Mouse (Mus musculus) heart, embryonic 13.5 days (tissue): ENCODE data around the gene Wdr92. TPM values are rescaled to one million over a fixed set of nuclear protein-coding genes. Genes with fewer than 3 reads are reported as not detected.
A peak's percentile ranks its signal among the peaks of the same experiment; 100 is the strongest.

ENCODE experiments used
- ATAC-seq: fragments of 200-750 bp; cut with Nextera tagmentation; 2 replicates; pipeline ENCODE4 v1.8.0; 2017; ENCODE audit warnings: moderate TSS enrichment; ENCODE audit not compliant: insufficient number of reproducible peaks, low FRiP score, low TSS enrichment; ENCODE audit errors: extremely low read depth
- H3K27ac ChIP-seq: fragments of 300-500 bp; sonication (generic); replicated peaks from 2 replicates; pipeline ENCODE4 v1.5.1; 2015; ENCODE audit warnings: moderate library complexity, mild to moderate bottlenecking, inconsistent platforms
- H3K27me3 ChIP-seq: fragments of 300-500 bp; sonication (generic); replicated peaks from 2 replicates; pipeline ENCODE4 v1.6.1; 2015; ENCODE audit warnings: mild to moderate bottlenecking, inconsistent platforms
- H3K36me3 ChIP-seq: fragments of 300-500 bp; sonication (generic); 2 replicates; pipeline ENCODE4 v1.6.1; 2015; ENCODE audit warnings: mild to moderate bottlenecking, inconsistent platforms
- H3K4me1 ChIP-seq: fragments of 300-500 bp; sonication (generic); 2 replicates; pipeline ENCODE4 v1.6.1; 2015; ENCODE audit warnings: inconsistent platforms
- H3K4me2 ChIP-seq: fragments of 300-500 bp; sonication (generic); 2 replicates; pipeline ENCODE4 v1.6.1; 2015; ENCODE audit warnings: inconsistent platforms, mild to moderate bottlenecking, moderate library complexity
- H3K4me3 ChIP-seq: fragments of 300-500 bp; sonication (generic); 2 replicates; pipeline ENCODE4 v1.5.1; 2015; ENCODE audit warnings: moderate library complexity, mild to moderate bottlenecking, inconsistent platforms
- H3K9ac ChIP-seq: fragments of 300-500 bp; sonication (generic); 2 replicates; pipeline ENCODE4 v1.6.1; 2015; ENCODE audit warnings: inconsistent platforms, mild to moderate bottlenecking, moderate library complexity
- H3K9me3 ChIP-seq: fragments of 300-500 bp; sonication (generic); 2 replicates; pipeline ENCODE4 v1.6.1; 2016; ENCODE audit warnings: inconsistent platforms
- WGBS: fragments of 180-500 bp; shearing (Covaris S2); methylation state at CpG from one replicate; pipeline ENCODE4 v1.1.7; 2015; ENCODE audit warnings: mixed read lengths; 5-methylcytosine and 5-hydroxymethylcytosine counted together
- polyA plus RNA-seq: library from polyadenylated mRNA; unstranded; fragments of >200 nt; fragmentation: Nextera tagmentation; extraction: Ambion mirVana; gene quantifications from 2 replicates; pipeline ENCODE4 v1.2.1, GENCODE M21; 2015

The Wdr92 gene
- polyA plus RNA-seq: 18.1 and 20.1 TPM in 2 replicates

DNA sequence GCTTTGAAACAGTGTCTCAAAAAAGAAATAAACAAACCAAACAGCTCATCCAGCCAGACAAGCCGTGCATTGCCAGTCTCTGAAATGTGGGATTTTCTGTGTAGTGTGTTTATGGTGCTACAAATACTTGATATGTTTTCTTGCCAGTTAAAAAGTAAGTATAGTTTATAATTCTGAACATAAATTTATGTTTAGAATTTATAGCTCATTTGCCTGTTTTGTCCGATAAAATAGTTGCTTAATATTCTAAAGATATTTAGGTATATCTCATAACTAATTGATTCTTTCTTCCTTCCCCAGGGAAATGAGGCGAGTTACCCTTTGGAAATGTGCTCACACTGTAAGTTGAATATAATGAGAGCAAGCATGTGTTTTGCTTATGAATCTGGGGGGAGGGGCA is at the start of gene Wdr92:
Gene Wdr92 (plus strand): TSS at position 301 of the 400 bp plus-strand sequence.
- WGBS: 84% methylated on average over 3 of the region's 3 CpGs
- Histone ChIP-seq H3K36me3 (peaks cover 16% of the 10 kb centered on the region), H3K9me3 (no peaks in the 10 kb centered on the region), H3K27me3 (no peaks in the 10 kb centered on the region), H3K4me1 (no peaks in the 10 kb centered on the region), H3K4me2 (no peak within 1 kb of the TSS), H3K4me3 (no peak within 1 kb of the TSS), H3K27ac (no peak within 1 kb of the TSS), H3K9ac (no peak within 1 kb of the TSS)
- no peak for ATAC-seq

GRCm38 (mm10) chr11:17135638-17136037 is 46.3 kb upstream of the Wdr92 start:
- H3K27ac ChIP-seq: no peak overlapping the region
- no peaks in the 10 kb centered on the region for H3K27me3 ChIP-seq
- no peak overlapping the region for H3K4me3 ChIP-seq
- WGBS: 35% methylated on average over 6 of the region's 6 CpGs
- H3K9ac ChIP-seq: no peak overlapping the region
- ATAC-seq: no peak
- H3K4me1 ChIP-seq: no peaks in the 10 kb centered on the region
- H3K9me3 ChIP-seq: no peaks in the 10 kb centered on the region
- no peaks in the 10 kb centered on the region for H3K36me3 ChIP-seq
- H3K4me2 ChIP-seq: no peak overlapping the region

GRCm38 (mm10) chr11:17138306-17139033 is 43.4 kb upstream of the Wdr92 start:
- Histone ChIP-seq H3K27ac (no peak overlapping the region), H3K36me3 (no peaks in the 10 kb centered on the region), H3K27me3 (no peaks in the 10 kb centered on the region), H3K9ac (no peak overlapping the region), H3K9me3 (no peaks in the 10 kb centered on the region), H3K4me2 (no peak overlapping the region), H3K4me1 (no peaks in the 10 kb centered on the region), H3K4me3 (no peak overlapping the region)
- ATAC-seq: no peak
- 57% methylated on average over 6 of the region's 6 CpGs for WGBS

DNA sequence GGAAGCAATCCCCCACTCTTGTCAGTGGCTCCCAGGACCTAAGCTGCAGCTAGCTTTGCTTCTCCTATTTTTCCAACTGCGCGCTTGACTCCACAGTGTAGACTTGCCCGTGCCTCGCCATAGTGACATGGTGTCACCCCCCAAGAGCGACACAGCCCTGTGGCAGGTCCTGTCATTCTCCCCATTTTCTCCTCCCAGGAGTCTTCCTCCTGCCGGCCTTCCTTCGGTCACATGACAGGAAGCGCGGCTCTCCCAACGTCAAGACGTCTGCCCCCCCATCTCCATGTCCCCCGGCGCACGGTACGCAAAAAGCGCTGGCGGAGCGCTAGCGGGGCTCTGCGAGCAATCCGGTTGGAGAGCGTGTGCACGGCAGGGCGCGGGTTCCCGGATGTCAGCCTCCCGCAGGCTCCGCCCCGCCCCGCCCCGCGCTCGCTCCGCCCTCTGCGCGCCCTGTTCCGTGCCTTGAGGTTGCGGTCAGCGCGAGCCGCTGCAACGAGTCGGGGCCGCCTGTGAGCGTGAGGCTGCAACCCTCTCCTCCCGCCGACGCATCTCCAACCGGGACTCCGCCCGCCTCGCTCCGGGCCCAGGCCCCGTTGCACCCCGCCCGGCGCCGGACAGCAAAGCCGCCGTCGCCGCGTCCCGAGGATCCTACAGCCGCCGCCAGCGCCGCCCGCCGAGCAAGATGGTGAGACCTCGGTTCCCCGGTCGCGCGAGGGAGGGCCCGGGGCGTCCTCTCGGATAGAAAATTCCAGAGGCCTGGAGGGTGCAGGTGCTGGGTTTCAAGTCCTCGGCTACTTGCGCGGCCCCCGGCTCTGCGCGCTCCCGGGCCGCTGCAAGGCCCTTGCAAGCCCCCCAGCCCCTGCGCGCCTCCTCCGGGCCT is 22.8 kb upstream of the Wdr92 start, which contains the start of gene Ppp3r1:
Gene Ppp3r1 (plus strand): TSS at position 406 of the 880 bp plus-strand sequence.
- peak; percentile 97 for ATAC-seq
- no peaks in the 10 kb centered on the region for H3K27me3 ChIP-seq

DNA sequence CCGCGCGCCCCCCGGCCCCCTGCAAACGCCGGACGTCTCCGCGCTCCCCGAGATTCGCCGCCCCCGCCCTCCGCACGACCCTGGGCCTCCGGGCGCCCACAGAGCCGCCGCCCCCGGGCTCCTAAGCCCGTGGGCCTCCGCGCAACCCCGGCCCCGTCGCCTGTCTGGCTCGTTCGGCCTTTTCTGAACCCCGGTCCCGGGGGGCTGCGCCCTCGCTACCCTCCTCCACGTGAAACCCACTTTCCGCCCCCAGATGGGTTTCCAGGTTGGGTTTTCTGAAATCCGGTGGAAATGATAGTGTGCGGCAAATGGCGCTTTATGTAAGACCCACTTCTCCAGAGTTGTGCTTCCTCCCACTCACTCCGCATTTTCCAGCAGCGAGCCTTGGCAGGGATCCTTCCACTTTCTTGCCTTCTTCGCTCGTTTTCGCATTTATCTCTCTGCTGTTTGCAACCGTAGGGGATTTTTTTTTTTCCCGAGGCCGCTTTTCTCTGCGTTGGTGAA is 22.1 kb upstream of the Wdr92 start:
- Histone ChIP-seq H3K27me3 (no peaks in the 10 kb centered on the region), H3K27ac (peak overlapping the region; percentile 97), H3K4me3 (peak overlapping the region; percentile 94), H3K4me1 (peaks cover 43% of the 10 kb centered on the region), H3K36me3 (no peaks in the 10 kb centered on the region), H3K9ac (peak overlapping the region; percentile 99), H3K4me2 (peak overlapping the region; percentile 88), H3K9me3 (no peaks in the 10 kb centered on the region)
- under 1% methylated on average over 40 of the region's 46 CpGs for WGBS
- ATAC-seq: no peak; the same call in 1 of the 2 replicates

More for the DNA sequence above, 22.8 kb upstream of the Wdr92 start, which contains the start of gene Ppp3r1:
- peaks cover 40% of the 10 kb centered on the region for H3K4me1 ChIP-seq
- peak within 1 kb of the TSS; percentile 88 for H3K4me2 ChIP-seq
- peak within 1 kb of the TSS; percentile 97 for H3K27ac ChIP-seq
- H3K4me3 ChIP-seq: peak within 1 kb of the TSS; percentile 94
- H3K9me3 ChIP-seq: no peaks in the 10 kb centered on the region
- H3K9ac ChIP-seq: peak within 1 kb of the TSS; percentile 99
- no peaks in the 10 kb centered on the region for H3K36me3 ChIP-seq
- WGBS: under 1% methylated on average over 81 of the region's 89 CpGs

- Histone ChIP-seq H3K27ac (peak overlapping the region; percentile 97), H3K9me3 (no peaks in the 10 kb centered on the region), H3K4me1 (peaks cover 48% of the 10 kb centered on the region), H3K27me3 (no peaks in the 10 kb centered on the region), H3K4me3 (peak overlapping the region; percentile 94), H3K36me3 (no peaks in the 10 kb centered on the region), H3K9ac (peak overlapping the region; percentile 99), H3K4me2 (peak overlapping the region; percentile 88)
- WGBS: 1% methylated on average over 12 of the region's 12 CpGs
- ATAC-seq: no peak
These were observed 21.7 kb upstream of the Wdr92 start for GRCm38 (mm10) chr11:17160242-17160641.

GRCm38 (mm10) chr11:17163956-17164355 is 18.0 kb upstream of the Wdr92 start:
- H3K4me3 ChIP-seq: no peak overlapping the region
- H3K27me3 ChIP-seq: no peaks in the 10 kb centered on the region
- no peak overlapping the region for H3K27ac ChIP-seq
- H3K9me3 ChIP-seq: no peaks in the 10 kb centered on the region
- no peak for ATAC-seq
- H3K9ac ChIP-seq: no peak overlapping the region
- peaks cover 61% of the 10 kb centered on the region for H3K4me1 ChIP-seq
- H3K36me3 ChIP-seq: no peaks in the 10 kb centered on the region
- no peak overlapping the region for H3K4me2 ChIP-seq
- 70% methylated on average over 1 of the region's 1 CpGs for WGBS

DNA sequence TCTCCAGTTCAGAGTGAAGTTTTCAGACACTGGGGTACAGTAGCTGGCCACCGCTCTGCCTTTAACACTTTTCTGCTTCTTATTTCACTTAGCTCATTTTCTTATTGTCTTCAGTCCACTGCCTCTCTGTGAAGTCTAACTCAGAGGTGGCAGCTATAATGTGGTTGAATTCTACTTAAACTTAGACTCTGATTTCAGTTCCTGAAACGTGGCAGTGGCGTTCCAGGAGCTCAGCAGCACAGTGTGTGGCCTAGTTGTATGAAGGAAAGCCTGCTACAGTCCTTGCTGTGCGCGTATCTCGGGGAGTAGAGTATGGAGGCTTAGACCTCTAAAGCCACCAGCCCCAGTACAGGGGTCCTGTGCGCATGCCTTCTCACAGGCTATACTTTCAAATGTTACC is 15.3 kb upstream of the Wdr92 start:
- no peak for ATAC-seq
- no peaks in the 10 kb centered on the region for H3K27me3 ChIP-seq
- 88% methylated on average over 7 of the region's 7 CpGs for WGBS

DNA sequence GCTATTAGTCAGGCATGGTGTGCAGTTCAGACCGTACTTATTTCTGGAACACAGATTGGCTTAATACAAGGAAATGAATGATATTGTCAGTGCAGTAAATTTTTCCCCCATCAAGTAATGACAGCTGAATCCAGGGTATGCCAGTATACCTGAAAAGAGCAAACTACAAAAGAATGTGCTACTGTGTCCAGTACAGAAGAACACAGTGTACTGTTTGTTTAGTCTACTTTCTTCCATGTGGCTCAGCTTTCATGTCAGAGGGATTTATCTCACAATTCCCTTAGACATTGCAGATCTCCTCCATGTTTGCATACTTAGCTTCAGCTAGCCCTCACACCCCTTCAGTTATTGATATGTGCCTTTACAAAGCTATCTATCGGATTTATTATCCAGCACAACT is 12.6 kb upstream of the Wdr92 start:
- H3K36me3 ChIP-seq: peaks cover 13% of the 10 kb centered on the region
- peaks cover 60% of the 10 kb centered on the region for H3K4me1 ChIP-seq
- no peak for ATAC-seq
- 81% methylated on average over 2 of the region's 2 CpGs for WGBS
- H3K9ac ChIP-seq: no peak overlapping the region
- H3K4me3 ChIP-seq: no peak overlapping the region
- no peak overlapping the region for H3K4me2 ChIP-seq
- H3K9me3 ChIP-seq: no peaks in the 10 kb centered on the region; the same call in 1 of the 2 replicates
- H3K27ac ChIP-seq: no peak overlapping the region
- no peaks in the 10 kb centered on the region for H3K27me3 ChIP-seq

More for the DNA sequence above, 15.3 kb upstream of the Wdr92 start:
- Histone ChIP-seq H3K9me3 (no peaks in the 10 kb centered on the region), H3K4me3 (no peak overlapping the region), H3K4me1 (peaks cover 71% of the 10 kb centered on the region), H3K9ac (no peak overlapping the region), H3K36me3 (no peaks in the 10 kb centered on the region), H3K27ac (no peak overlapping the region), H3K4me2 (no peak overlapping the region)

GRCm38 (mm10) chr11:17170938-17171729 is 10.8 kb upstream of the Wdr92 start:
- Histone ChIP-seq H3K4me2 (no peak overlapping the region), H3K27ac (no peak overlapping the region), H3K4me3 (no peak overlapping the region), H3K9me3 (no peaks in the 10 kb centered on the region; the same call in 1 of the 2 replicates), H3K27me3 (no peaks in the 10 kb centered on the region), H3K9ac (no peak overlapping the region), H3K4me1 (peaks cover 47% of the 10 kb centered on the region), H3K36me3 (peaks cover 13% of the 10 kb centered on the region)
- 97% methylated on average over 1 of the region's 1 CpGs for WGBS
- ATAC-seq: no peak
